Mouse (Mus musculus) neural tube, embryonic 14.5 days (tissue): Measurements from ENCODE around the gene Prss29. TPM values are rescaled to one million over a fixed set of nuclear protein-coding genes. Genes with fewer than 3 reads are reported as not detected.
A peak's percentile ranks its signal among the peaks of the same experiment; 100 is the strongest.

Source experiments
- ATAC-seq: fragments of 200-750 bp; cut with Nextera tagmentation; 2 replicates; pipeline ENCODE4 v1.8.0; 2017; ENCODE audit warnings: low read depth, mild to moderate bottlenecking, moderate TSS enrichment, moderate library complexity
- H3K27ac ChIP-seq: fragments of 300-500 bp; sonication (generic); 2 replicates; pipeline ENCODE4 v1.5.1; 2014; ENCODE audit warnings: low read depth, mild to moderate bottlenecking, control low read depth, low read length, moderate library complexity, mixed read lengths
- H3K27me3 ChIP-seq: fragments of 300-500 bp; sonication (generic); 2 replicates; pipeline ENCODE4 v1.6.1; 2014; ENCODE audit warnings: low read length; ENCODE audit not compliant: control insufficient read depth, insufficient read depth
- H3K36me3 ChIP-seq: fragments of 300-500 bp; sonication (generic); 2 replicates; pipeline ENCODE4 v1.6.1; 2014; ENCODE audit warnings: low read length, mixed read lengths; ENCODE audit not compliant: control insufficient read depth, insufficient read depth
- H3K4me1 ChIP-seq: fragments of 300-500 bp; sonication (generic); 2 replicates; pipeline ENCODE4 v1.6.1; 2014; ENCODE audit warnings: low read length; ENCODE audit not compliant: control insufficient read depth, insufficient read depth
- H3K4me2 ChIP-seq: fragments of 300-500 bp; sonication (generic); 2 replicates; pipeline ENCODE4 v1.6.1; 2014; ENCODE audit warnings: mild to moderate bottlenecking, low read depth, low read length, control low read depth
- H3K4me3 ChIP-seq: fragments of 300-500 bp; sonication (generic); 2 replicates; pipeline ENCODE4 v1.5.1; 2014; ENCODE audit warnings: low read depth, low read length, control low read depth, mixed read lengths
- H3K9ac ChIP-seq: fragments of 300-500 bp; sonication (generic); replicated peaks from 2 replicates; pipeline ENCODE4 v1.6.1; 2014; ENCODE audit warnings: low read depth, mild to moderate bottlenecking, control low read depth, low read length, mixed read lengths
- H3K9me3 ChIP-seq: fragments of 300-500 bp; sonication (generic); 2 replicates; pipeline ENCODE4 v1.6.1; 2016; ENCODE audit warnings: low read length; ENCODE audit not compliant: control insufficient read depth
- WGBS: fragments of 180-500 bp; shearing (Covaris S2); extraction: QIAGEN DNeasy Blood & Tissue Kit; methylation state at CpG from one replicate; pipeline ENCODE4 v1.1.7; 2014; 5-methylcytosine and 5-hydroxymethylcytosine counted together
- polyA plus RNA-seq: library from polyadenylated mRNA; unstranded; fragments of >200 nt; fragmentation: Nextera tagmentation; extraction: Ambion mirVana; gene quantifications from 2 replicates; pipeline ENCODE4 v1.2.1, GENCODE M21; 2014

The Prss29 gene
- polyA plus RNA-seq = not detected in 2 replicates

GRCm38 (mm10) chr17:25318354-25318753 is at the start of gene Prss29:
Prss29 (plus strand) TSS chr17:25318654.
- Histone ChIP-seq H3K4me1 (no peaks in the 10 kb centered on the region), H3K27me3 (no peaks in the 10 kb centered on the region), H3K4me3 (no peak within 1 kb of the TSS), H3K9ac (no peak within 1 kb of the TSS), H3K4me2 (no peak within 1 kb of the TSS), H3K27ac (no peak within 1 kb of the TSS), H3K36me3 (no peaks in the 10 kb centered on the region), H3K9me3 (no peaks in the 10 kb centered on the region)
- WGBS = 77% methylated on average over 5 of the region's 5 CpGs
- no peak for ATAC-seq

- ATAC-seq = no peak
Measured at GRCm38 (mm10) chr17:25270795-25271335, 47.6 kb upstream of the Prss29 start.

GRCm38 (mm10) chr17:25272326-25272725 is 46.1 kb upstream of the Prss29 start:
- Histone ChIP-seq H3K27me3 (no peaks in the 10 kb centered on the region), H3K36me3 (peaks cover 15% of the 10 kb centered on the region), H3K27ac (peak overlapping the region; percentile 99; the same call in 1 of the 2 replicates), H3K9ac (peak overlapping the region; percentile 87), H3K9me3 (no peaks in the 10 kb centered on the region), H3K4me1 (peaks cover 21% of the 10 kb centered on the region), H3K4me3 (peak overlapping the region; percentile 76), H3K4me2 (peak overlapping the region; percentile 96)
- ATAC-seq = no peak
- under 1% methylated on average over 10 of the region's 10 CpGs for whole genome bisulfite sequencing

More at GRCm38 (mm10) chr17:25270795-25271335, 47.6 kb upstream of the Prss29 start:
- H3K9ac ChIP-seq = no peak overlapping the region
- peak overlapping the region; percentile 96; the same call in 1 of the 2 replicates for H3K4me2 ChIP-seq
- peaks cover 21% of the 10 kb centered on the region for H3K4me1 ChIP-seq
- WGBS = 82% methylated on average over 2 of the region's 2 CpGs
- H3K27me3 ChIP-seq = no peaks in the 10 kb centered on the region
- peaks cover 29% of the 10 kb centered on the region for H3K36me3 ChIP-seq
- no peak overlapping the region for H3K4me3 ChIP-seq
- no peaks in the 10 kb centered on the region for H3K9me3 ChIP-seq
- no peak overlapping the region for H3K27ac ChIP-seq

- Histone ChIP-seq H3K9ac (peak overlapping the region; percentile 87), H3K9me3 (no peaks in the 10 kb centered on the region), H3K4me2 (peak overlapping the region; percentile 96), H3K36me3 (peaks cover 7% of the 10 kb centered on the region), H3K4me1 (peaks cover 21% of the 10 kb centered on the region), H3K4me3 (peak overlapping the region; percentile 76), H3K27me3 (no peaks in the 10 kb centered on the region), H3K27ac (peak overlapping the region; percentile 99)
- under 1% methylated on average over 87 of the region's 92 CpGs for WGBS
- ATAC-seq = peak; percentile 91
Measured at GRCm38 (mm10) chr17:25272951-25273705, 45.3 kb upstream of the Prss29 start.

GRCm38 (mm10) chr17:25273706-25274501 is 44.5 kb upstream of the Prss29 start:
- Histone ChIP-seq H3K27me3 (no peaks in the 10 kb centered on the region), H3K4me3 (peak overlapping the region; percentile 76), H3K36me3 (peaks cover under 1% of the 10 kb centered on the region; the same call in 1 of the 2 replicates), H3K4me2 (peak overlapping the region; percentile 37; the same call in 1 of the 2 replicates), H3K4me1 (peaks cover 21% of the 10 kb centered on the region), H3K27ac (peak overlapping the region; percentile 99), H3K9me3 (no peaks in the 10 kb centered on the region), H3K9ac (peak overlapping the region; percentile 87)
- WGBS = 2% methylated on average over 44 of the region's 45 CpGs
- peak; percentile 88 for ATAC-seq

GRCm38 (mm10) chr17:25274571-25275346 is 43.7 kb upstream of the Prss29 start, which contains the start of gene Ube2i:
Ube2i (minus strand) TSS chr17:25274622.
- Histone ChIP-seq H3K27ac (peak within 1 kb of the TSS; percentile 99), H3K36me3 (no peaks in the 10 kb centered on the region), H3K4me3 (peak within 1 kb of the TSS; percentile 76), H3K4me1 (peaks cover 21% of the 10 kb centered on the region), H3K27me3 (no peaks in the 10 kb centered on the region), H3K9me3 (no peaks in the 10 kb centered on the region), H3K4me2 (peak within 1 kb of the TSS; percentile 37; the same call in 1 of the 2 replicates), H3K9ac (peak within 1 kb of the TSS; percentile 87)
- 82% methylated on average over 9 of the region's 9 CpGs for WGBS
- ATAC-seq = no peak

- no peak for ATAC-seq
- Histone ChIP-seq H3K4me1 (peaks cover 14% of the 10 kb centered on the region), H3K4me2 (no peak overlapping the region), H3K27ac (no peak overlapping the region), H3K9me3 (no peaks in the 10 kb centered on the region), H3K4me3 (no peak overlapping the region), H3K27me3 (no peaks in the 10 kb centered on the region), H3K9ac (no peak overlapping the region), H3K36me3 (no peaks in the 10 kb centered on the region)
- 96% methylated on average over 3 of the region's 3 CpGs for WGBS
Measured at GRCm38 (mm10) chr17:25275833-25276232, 42.6 kb upstream of the Prss29 start.

- 49% methylated on average over 11 of the region's 11 CpGs for WGBS
- no peak overlapping the region for H3K27ac ChIP-seq
- no peaks in the 10 kb centered on the region for H3K36me3 ChIP-seq
- no peaks in the 10 kb centered on the region for H3K27me3 ChIP-seq
- ATAC-seq = no peak
- H3K4me1 ChIP-seq = no peaks in the 10 kb centered on the region
- no peaks in the 10 kb centered on the region for H3K9me3 ChIP-seq
- H3K4me3 ChIP-seq = no peak overlapping the region
- H3K4me2 ChIP-seq = no peak overlapping the region
- H3K9ac ChIP-seq = no peak overlapping the region
Measured at GRCm38 (mm10) chr17:25282133-25282532, 36.3 kb upstream of the Prss29 start.
